Mouse (Mus musculus) heart, embryonic 14.5 days (tissue): ENCODE data around the gene Glipr1l3. TPM values are rescaled to one million over a fixed set of nuclear protein-coding genes. Genes with fewer than 3 reads are reported as not detected.
"Not testable (repeated sequence)": the region's sequence is repeated elsewhere in the genome, so short reads cannot be mapped to it uniquely, and the experiment has no call there.

Experiments
- ATAC-seq: fragments of 200-750 bp; cut with Nextera tagmentation; 2 replicates; pipeline ENCODE4 v1.8.0; 2017; ENCODE audit warnings: low read depth, moderate TSS enrichment; ENCODE audit not compliant: insufficient number of reproducible peaks, insufficient read depth, low FRiP score
- H3K27ac ChIP-seq, 2 experiments: fragments of 200-500 bp in 1 of 2; fragments of 300-500 bp in 1 of 2; sonication (generic) in 1 of 2; replicated peaks in 1 of 2; 2 replicates each; pipeline ENCODE4 v1.5.1; 2012 to 2014; ENCODE audit warnings: low read depth in 2 of 2, low read length in 2 of 2, control low read depth in 1 of 2, mild to moderate bottlenecking in 1 of 2, mixed read lengths in 1 of 2; ENCODE audit not compliant: control insufficient read depth in 1 of 2, insufficient read depth in 1 of 2
- H3K27me3 ChIP-seq: fragments of 300-500 bp; sonication (generic); 2 replicates; pipeline ENCODE4 v1.6.1; 2014; ENCODE audit warnings: mild to moderate bottlenecking, low read length, control low read depth; ENCODE audit not compliant: control insufficient read depth, insufficient read depth
- H3K36me3 ChIP-seq: fragments of 300-500 bp; sonication (generic); 2 replicates; pipeline ENCODE4 v1.6.1; 2014; ENCODE audit warnings: mild to moderate bottlenecking, control low read depth, low read length, mixed read lengths; ENCODE audit not compliant: control insufficient read depth, insufficient read depth
- H3K4me1 ChIP-seq, 2 experiments: fragments of 200-500 bp in 1 of 2; fragments of 300-500 bp in 1 of 2; sonication (generic) in 1 of 2; 2 replicates each; pipeline ENCODE4 v1.6.1; 2012 to 2014; ENCODE audit warnings: low read length in 2 of 2, control low read depth in 1 of 2, mixed read lengths in 1 of 2; ENCODE audit not compliant: control insufficient read depth in 2 of 2, insufficient read depth in 2 of 2
- H3K4me2 ChIP-seq: fragments of 300-500 bp; sonication (generic); 2 replicates; pipeline ENCODE4 v1.6.1; 2014; ENCODE audit warnings: mild to moderate bottlenecking, low read length
- H3K4me3 ChIP-seq, 2 experiments: fragments of 200-500 bp in 1 of 2; fragments of 300-500 bp in 1 of 2; sonication (generic) in 1 of 2; 2 replicates each; pipeline ENCODE4 v1.5.1; 2012 to 2014; ENCODE audit warnings: low read length in 2 of 2, mild to moderate bottlenecking in 2 of 2, control low read depth in 1 of 2, low read depth in 1 of 2, moderate library complexity in 1 of 2; ENCODE audit not compliant: control insufficient read depth in 1 of 2, insufficient read depth in 1 of 2
- H3K9ac ChIP-seq: fragments of 300-500 bp; sonication (generic); 2 replicates; pipeline ENCODE4 v1.6.1; 2014; ENCODE audit warnings: mild to moderate bottlenecking, low read length
- H3K9me3 ChIP-seq: fragments of 300-500 bp; sonication (generic); 2 replicates; pipeline ENCODE4 v1.6.1; 2016; ENCODE audit warnings: low read length, control low read depth; ENCODE audit not compliant: control insufficient read depth
- WGBS: fragments of 180-500 bp; shearing (Covaris S2); extraction: QIAGEN DNeasy Blood & Tissue Kit; methylation state at CpG from one replicate; pipeline ENCODE4 v1.1.7; 2014; 5-methylcytosine and 5-hydroxymethylcytosine counted together
- polyA plus RNA-seq: library from polyadenylated mRNA; unstranded; fragments of >200 nt; fragmentation: Nextera tagmentation; extraction: Ambion mirVana; gene quantifications from 2 replicates; pipeline ENCODE4 v1.2.1, GENCODE M21; 2014

Glipr1l3 gene
- polyA plus RNA-seq, 1 experiment from 2014 or later = not detected

DNA sequence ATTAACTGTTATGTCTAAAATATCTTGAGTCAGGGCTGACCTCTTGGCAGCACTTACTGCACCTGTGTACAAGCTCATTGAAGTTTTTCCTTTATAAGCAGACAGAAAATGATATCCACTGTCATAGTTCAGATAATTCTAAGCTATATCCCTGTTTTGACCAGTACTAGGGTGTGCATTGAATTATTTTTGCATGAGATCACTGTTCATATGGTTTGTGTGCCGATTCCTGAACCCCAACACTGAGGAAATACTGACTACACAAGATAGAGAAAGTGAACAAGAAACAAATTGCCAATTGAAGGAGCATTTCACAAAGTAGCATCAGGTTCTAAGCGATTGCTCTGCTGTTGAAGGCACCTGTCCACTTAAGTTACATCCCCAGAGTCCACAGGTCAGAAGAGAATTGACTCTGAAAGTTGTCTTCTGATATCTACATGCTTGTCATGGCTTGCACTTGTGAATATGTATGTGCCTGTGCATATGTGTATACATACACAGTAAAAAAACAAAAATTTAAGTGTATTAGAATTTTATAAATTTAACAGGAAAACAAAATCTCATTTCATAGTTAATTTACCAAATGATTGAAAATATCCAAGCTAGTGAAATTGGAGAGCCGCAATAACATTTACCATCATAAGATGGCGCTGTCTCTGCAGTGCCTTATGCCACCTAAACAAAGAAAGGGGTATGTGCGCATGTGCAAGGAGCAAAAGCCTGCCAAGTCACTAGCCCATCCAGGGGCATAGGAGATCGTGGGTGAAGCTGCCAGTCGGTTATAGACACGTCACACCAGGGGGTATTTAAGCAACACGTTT, 21.9 kb downstream of the Glipr1l3 start:
- peak overlapping the region; percentile 47; the same call in 1 of the 2 replicates for H3K9ac ChIP-seq

DNA sequence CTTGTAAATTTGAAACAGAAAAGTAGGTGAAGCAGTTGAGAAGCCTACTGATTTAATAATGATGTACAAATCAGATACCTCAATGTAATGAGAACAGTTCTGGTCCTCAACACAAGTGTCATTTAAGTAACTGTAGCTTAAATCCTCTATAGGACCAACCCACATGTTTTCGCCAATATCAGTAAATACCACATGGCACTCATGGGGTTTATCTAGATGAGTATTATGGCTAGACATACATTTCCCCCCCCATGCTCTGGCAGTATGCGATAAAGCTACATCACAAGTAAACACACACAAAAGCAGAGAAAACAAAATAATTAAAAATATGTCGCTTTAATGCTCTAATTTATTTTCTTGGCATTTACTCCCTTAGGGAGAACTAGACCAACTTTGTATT, 27.9 kb downstream of the Glipr1l3 start:
- H3K36me3 ChIP-seq = no peaks in the 10 kb centered on the region
- WGBS = 86% methylated on average over 3 of the region's 3 CpGs
- no peaks in the 10 kb centered on the region for H3K9me3 ChIP-seq
- no peak for ATAC-seq
- no peaks in the 10 kb centered on the region for H3K27me3 ChIP-seq
- no peaks in the 10 kb centered on the region for H3K4me1 ChIP-seq
- H3K4me2 ChIP-seq = no peak overlapping the region
- H3K4me3 ChIP-seq = no peak overlapping the region
- no peak overlapping the region for H3K27ac ChIP-seq
- no peak overlapping the region for H3K9ac ChIP-seq

More for the DNA sequence above, 21.9 kb downstream of the Glipr1l3 start:
- no peak overlapping the region for H3K27ac ChIP-seq
- peak overlapping the region; percentile 29 to 41; a peak in 3 of 4 replicates for H3K4me3 ChIP-seq
- no peaks in the 10 kb centered on the region for H3K9me3 ChIP-seq
- no peaks in the 10 kb centered on the region for H3K36me3 ChIP-seq
- WGBS = 15% methylated on average over 9 of the region's 9 CpGs
- H3K4me2 ChIP-seq = peak overlapping the region; percentile 57
- no peak for ATAC-seq
- H3K27me3 ChIP-seq = no peaks in the 10 kb centered on the region
- H3K4me1 ChIP-seq = no peaks in the 10 kb centered on the region

DNA sequence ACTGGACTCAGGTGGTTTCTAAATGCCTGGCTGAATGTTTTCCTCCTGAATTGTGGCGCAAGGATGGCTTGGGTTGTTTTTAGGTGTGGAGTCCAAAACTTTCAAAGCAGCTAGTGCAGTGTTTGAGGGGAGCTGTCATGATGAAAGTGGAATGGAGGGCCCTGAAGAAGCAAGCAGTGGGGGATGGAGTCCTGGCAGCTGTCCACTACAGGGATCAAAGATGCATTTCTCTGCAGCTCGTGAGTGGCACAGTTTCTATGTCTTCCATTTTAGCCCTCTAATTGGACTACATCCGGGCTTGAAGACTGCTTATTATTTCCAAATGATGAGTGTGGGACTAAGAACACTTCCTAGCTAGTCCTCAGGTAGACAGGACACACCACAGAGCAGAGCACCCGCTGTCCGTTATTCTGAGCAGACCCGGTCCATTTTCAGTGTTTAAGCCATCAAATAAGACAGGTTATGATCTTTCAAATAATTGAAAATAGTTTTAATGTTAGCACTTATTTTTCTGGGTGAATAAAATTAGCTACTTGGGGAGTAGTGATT, 32.4 kb downstream of the Glipr1l3 start:
- not testable (repeated sequence) for H3K9ac ChIP-seq, H3K4me3 ChIP-seq, H3K9me3 ChIP-seq, H3K4me1 ChIP-seq, H3K36me3 ChIP-seq, H3K27ac ChIP-seq, H3K4me2 ChIP-seq, ATAC-seq, H3K27me3 ChIP-seq
- WGBS = 72% methylated on average over 6 of the region's 6 CpGs

DNA sequence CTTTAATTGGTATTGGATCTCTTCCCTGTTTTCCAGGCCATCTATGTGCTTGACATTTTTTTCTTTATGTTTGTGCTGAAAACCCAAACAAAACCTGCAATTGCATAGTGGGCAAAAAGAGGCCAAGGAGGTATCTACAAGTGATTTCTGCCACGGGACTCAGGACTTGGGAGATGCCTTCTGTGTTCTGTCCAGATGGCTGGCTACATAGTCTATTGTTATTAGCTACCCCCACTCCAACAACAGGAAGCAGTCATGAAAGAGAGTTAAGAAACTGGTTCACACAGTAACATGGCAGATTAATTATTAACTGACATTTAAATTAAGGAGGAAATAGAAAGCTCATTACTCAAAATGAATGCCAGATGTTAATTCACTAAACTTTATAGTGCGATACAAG, 35.0 kb downstream of the Glipr1l3 start:
- not testable (repeated sequence) for H3K9ac ChIP-seq, H3K4me2 ChIP-seq, H3K4me1 ChIP-seq, H3K9me3 ChIP-seq, ATAC-seq, H3K27me3 ChIP-seq, H3K27ac ChIP-seq, H3K4me3 ChIP-seq, H3K36me3 ChIP-seq
- WGBS = 54% methylated on average over 2 of the region's 2 CpGs

DNA sequence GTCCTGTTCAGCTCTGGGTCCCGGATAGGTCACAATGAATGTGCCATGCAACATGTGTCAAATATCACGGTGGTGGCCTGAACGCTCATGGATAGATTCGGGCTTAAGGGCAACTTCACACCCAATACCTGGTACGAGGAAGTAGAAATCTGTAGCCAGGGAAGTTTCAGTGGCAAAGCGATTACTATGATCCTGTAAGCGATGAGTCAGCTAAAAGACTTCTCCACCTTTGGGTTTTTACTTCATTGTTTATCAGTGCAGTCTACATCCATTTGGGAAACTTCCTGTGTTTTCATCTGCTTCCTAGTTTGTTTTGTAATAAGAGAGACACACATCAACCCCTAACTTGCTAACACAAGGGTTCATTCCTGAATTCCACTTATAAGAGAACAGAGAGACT, 49.7 kb downstream of the Glipr1l3 start:
- H3K9me3 ChIP-seq = no peaks in the 10 kb centered on the region
- H3K4me1 ChIP-seq = no peaks in the 10 kb centered on the region
- no peak overlapping the region for H3K4me3 ChIP-seq
- no peak for ATAC-seq
- no peaks in the 10 kb centered on the region for H3K27me3 ChIP-seq
- no peak overlapping the region for H3K27ac ChIP-seq
- H3K9ac ChIP-seq = no peak overlapping the region
- 83% methylated on average over 7 of the region's 7 CpGs for WGBS
- no peak overlapping the region for H3K4me2 ChIP-seq
- H3K36me3 ChIP-seq = no peaks in the 10 kb centered on the region

DNA sequence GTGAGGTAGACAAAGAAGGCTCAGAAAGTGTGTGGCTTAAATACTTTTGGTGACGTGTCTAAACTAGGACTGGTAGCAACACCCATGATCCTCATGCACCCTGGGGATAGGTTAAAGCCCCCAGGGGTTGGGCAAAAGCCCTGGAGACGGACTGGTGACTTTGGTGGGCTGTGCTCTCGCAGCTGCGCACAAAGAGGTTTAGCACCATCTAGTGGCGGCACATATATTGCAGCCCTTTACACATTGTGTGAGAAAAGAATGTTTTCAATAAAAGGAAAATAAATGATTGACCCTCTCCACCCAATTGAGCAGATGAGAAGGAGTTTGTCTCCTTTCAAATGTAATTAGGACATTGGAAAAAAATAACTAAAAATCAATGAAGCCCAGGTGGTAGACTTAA, 54.3 kb downstream of the Glipr1l3 start:
- WGBS = 7% methylated on average over 5 of the region's 5 CpGs
- H3K27me3 ChIP-seq, H3K9me3 ChIP-seq, H3K4me3 ChIP-seq, H3K4me1 ChIP-seq, H3K36me3 ChIP-seq, H3K4me2 ChIP-seq, H3K9ac ChIP-seq, H3K27ac ChIP-seq, ATAC-seq: not testable (repeated sequence)
